Mouse (Mus musculus) spleen, adult 2 months (tissue): ENCODE results near the gene Wdr83os.

ENCODE experiments used
- CTCF ChIP-seq: fragments of 200-500 bp; IDR thresholded peaks from 2 replicates; pipeline ENCODE4 v1.5.1; 2011; ENCODE audit warnings: mild to moderate bottlenecking, inconsistent platforms; ENCODE audit not compliant: insufficient read depth, insufficient read length, insufficient replicate concordance; ENCODE audit errors: extremely low read depth
- POLR2A ChIP-seq: fragments of 200-500 bp; IDR thresholded peaks from 2 replicates; pipeline ENCODE4 v1.6.1; 2011; ENCODE audit warnings: low read depth, low read length, inconsistent platforms

DNA sequence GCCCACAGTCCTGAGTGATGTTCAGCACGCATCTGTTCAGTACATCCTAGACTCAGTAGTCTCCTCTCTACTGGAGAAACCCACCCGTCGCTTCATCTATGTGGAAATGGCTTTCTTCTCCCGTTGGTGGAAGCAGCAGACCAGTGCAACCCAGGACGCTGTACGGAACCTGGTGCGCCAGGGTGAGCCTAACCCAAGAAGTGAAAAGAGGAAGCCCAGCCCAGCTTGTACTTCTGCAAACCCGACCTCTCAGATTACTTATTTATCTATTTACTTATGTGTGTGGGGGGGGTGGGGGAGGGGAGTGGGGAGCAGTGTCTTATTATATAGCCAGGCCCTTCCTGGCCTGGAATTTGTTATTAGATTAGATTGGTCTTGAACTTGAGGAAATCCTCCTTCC lies 4.1 kb downstream of the Wdr83os start:
- TF ChIP-seq POLR2A (no peak), CTCF (no peak)
